In the genomic region with DNA sequence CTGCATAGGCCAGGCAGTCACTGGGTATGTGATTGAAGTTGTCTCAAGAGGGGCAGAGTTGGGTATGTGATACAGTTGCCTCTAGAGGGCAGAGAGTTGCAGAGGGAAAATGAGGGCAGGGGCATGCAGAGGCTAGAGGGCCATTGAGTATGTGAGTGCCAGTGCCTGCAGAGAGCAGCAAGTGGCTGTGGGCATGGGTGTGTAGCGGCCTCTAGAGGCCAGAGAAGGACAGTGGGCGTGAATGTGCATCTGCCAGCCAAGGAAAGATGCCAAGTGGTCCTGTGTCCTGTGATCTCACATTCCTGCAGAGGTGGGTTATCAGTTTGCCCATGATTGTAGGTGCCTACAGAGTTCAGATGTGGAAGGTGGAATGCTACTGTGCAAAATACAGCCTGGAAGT, we compare ENCODE assay signal across 11 mouse cellular contexts. TPM values are rescaled to one million over a fixed set of nuclear protein-coding genes. Genes with fewer than 3 reads are reported as not detected.
DNase-seq lines count a peak whose midpoint lies in the region; ATAC-seq and TF ChIP-seq lines count a peak whose summit lies in the region.
"Had no signal": no experiment of that assay in that cellular context is flagged by ENCODE, and none has a peak within 500 bp of the region (broad histone marks: within the 10 kb centered on the region; RNA-seq: fewer than 3 reads in every experiment).

No protein-coding gene starts in this region.

- DNase-seq in kidney, postnatal 0 days (ENCODE audit: low spot score) = peak; percentile 0
- DNase-seq in testis, postnatal 14 days (ENCODE audit: low spot score) = no peak
- no peak for DNase-seq in adrenal gland, adult 18-20 months (ENCODE audit: low spot score in 2 of 2)
- no peak for DNase-seq in adrenal gland, postnatal 10 days
- DNase-seq: gastrocnemius, postnatal 14 days had no signal

- 29% methylated on average over 2 of the region's 2 CpGs for WGBS in kidney, postnatal 0 days
- 25% methylated on average over 2 of the region's 2 CpGs for WGBS in kidney, embryonic 14.5 days

- no peaks in the 10 kb centered on the region for H3K9me3 ChIP-seq in kidney, postnatal 0 days (replicated peaks; ENCODE audit: low read length)
- H3K9me3 ChIP-seq in kidney, embryonic 14.5 days (ENCODE audit: control insufficient read depth, low read length) = no peaks in the 10 kb centered on the region
- H3K9me3 ChIP-seq: lung, embryonic 15.5 days; neural tube, embryonic 13.5 days had no signal

- ATAC-seq in kidney, postnatal 0 days (replicated peaks; ENCODE audit: low FRiP score, low read depth) = peak; percentile 26; the same call in 1 of the 2 replicates
- ATAC-seq in kidney, embryonic 14.5 days (ENCODE audit: low FRiP score, low TSS enrichment) = no peak
- peak; percentile 56; the same call in 1 of the 2 replicates for ATAC-seq in granulocyte monocyte progenitor cell, adult 5-6 weeks (replicated peaks; ENCODE audit: poor library complexity, severe bottlenecking)

- peak; percentile 57 for TF ChIP-seq CTCF in kidney, postnatal 0 days (IDR thresholded peaks at IDR 0.05; ENCODE audit: low read depth)
- peak; percentile 20; the same call in 1 of the 2 replicates for TF ChIP-seq CTCF in testis, adult 2 months (IDR thresholded peaks at IDR 0.05; ENCODE audit: control insufficient read depth, insufficient read depth, insufficient replicate concordance, low read depth, low read length)

- H3K27me3 ChIP-seq in kidney, postnatal 0 days (ENCODE audit: insufficient read depth, low read length) = no peaks in the 10 kb centered on the region
- H3K27me3 ChIP-seq in kidney, embryonic 14.5 days (ENCODE audit: control insufficient read depth, insufficient read depth, low read length) = no peaks in the 10 kb centered on the region
- H3K27me3 ChIP-seq in testis, adult 2 months (ENCODE audit: control insufficient read depth, insufficient read depth, low read length) = no peaks in the 10 kb centered on the region
- H3K27me3 ChIP-seq: lung, embryonic 15.5 days; neural tube, embryonic 13.5 days had no signal

- H3K9ac ChIP-seq in kidney, postnatal 0 days (ENCODE audit: low read depth, low read length) = no peak overlapping the region
- no peak overlapping the region for H3K9ac ChIP-seq in kidney, embryonic 14.5 days (ENCODE audit: low read depth, low read length)
- H3K9ac ChIP-seq: lung, embryonic 15.5 days; neural tube, embryonic 13.5 days had no signal

- TF ChIP-seq POLR2A in testis, adult 2 months (IDR thresholded peaks at IDR 0.05; ENCODE audit: control insufficient read depth, low read depth, low read length) = no peak

- no peak overlapping the region for H3K4me3 ChIP-seq in kidney, postnatal 0 days (replicated peaks; ENCODE audit: low read depth, low read length)
- no peak overlapping the region for H3K4me3 ChIP-seq in kidney, embryonic 14.5 days (ENCODE audit: low read length)
- H3K4me3 ChIP-seq in testis, adult 2 months (ENCODE audit: control insufficient read depth, low read depth, low read length) = no peak overlapping the region
- H3K4me3 ChIP-seq: lung, embryonic 15.5 days; neural tube, embryonic 13.5 days had no signal

- H3K27ac ChIP-seq in kidney, postnatal 0 days = no peak overlapping the region
- H3K27ac ChIP-seq in kidney, embryonic 14.5 days (ENCODE audit: low read depth, low read length) = no peak overlapping the region
- H3K27ac ChIP-seq in testis, adult 2 months (ENCODE audit: control insufficient read depth, insufficient read depth, low read depth, low read length) = no peak overlapping the region
- H3K27ac ChIP-seq: lung, embryonic 15.5 days; neural tube, embryonic 13.5 days had no signal

- H3K4me2 ChIP-seq in kidney, postnatal 0 days (ENCODE audit: low read length) = no peak overlapping the region
- no peak overlapping the region for H3K4me2 ChIP-seq in kidney, embryonic 14.5 days (replicated peaks; ENCODE audit: low read depth, low read length)
- H3K4me2 ChIP-seq: lung, embryonic 15.5 days; neural tube, embryonic 13.5 days had no signal

- H3K36me3 ChIP-seq in kidney, postnatal 0 days (ENCODE audit: insufficient read depth, low read length) = no peaks in the 10 kb centered on the region
- H3K36me3 ChIP-seq in kidney, embryonic 14.5 days (ENCODE audit: control insufficient read depth, insufficient read depth, low read length) = no peaks in the 10 kb centered on the region
- no peaks in the 10 kb centered on the region for H3K36me3 ChIP-seq in testis, adult 2 months (ENCODE audit: control insufficient read depth, insufficient read depth, low read length)
- H3K36me3 ChIP-seq: lung, embryonic 15.5 days; neural tube, embryonic 13.5 days had no signal

- no peaks in the 10 kb centered on the region for H3K4me1 ChIP-seq in kidney, postnatal 0 days (replicated peaks; ENCODE audit: insufficient read depth, low read length)
- H3K4me1 ChIP-seq in kidney, embryonic 14.5 days (ENCODE audit: control insufficient read depth, insufficient read depth, low read length) = no peaks in the 10 kb centered on the region
- no peaks in the 10 kb centered on the region for H3K4me1 ChIP-seq in testis, adult 2 months (ENCODE audit: control insufficient read depth, insufficient read depth, low read length)
- H3K4me1 ChIP-seq: lung, embryonic 15.5 days; neural tube, embryonic 13.5 days had no signal

RNA-seq across cellular contexts. Expression of gene Samt1, which starts 38.0 kb away (rescaled TPM):
- not detected in 2 replicates for polyA plus RNA-seq in kidney, postnatal 0 days (2015; fragmentation: Nextera tagmentation; extraction: Ambion mirVana)
- not detected in 2 replicates for polyA plus RNA-seq in kidney, embryonic 14.5 days (2014; fragmentation: Nextera tagmentation; extraction: Ambion mirVana)
- 12.2 and 17.3 TPM in 2 replicates for polyA plus RNA-seq in testis, adult 2 months (2012; rRNA removed)
- not detected in 2 replicates for total RNA-seq in granulocyte monocyte progenitor cell, adult 5-6 weeks (2014; fragmentation: Nextera tagmentation)
- total RNA-seq in granulocyte monocyte progenitor cell, adult 5-6 weeks (2017) = not detected in 2 replicates
- not detected for total RNA-seq in adrenal gland, adult 18-20 months (2021)
- not detected for total RNA-seq in adrenal gland, postnatal 10 days (2021)
- total RNA-seq: gastrocnemius, postnatal 14 days had no signal
- polyA plus RNA-seq: lung, embryonic 15.5 days; neural tube, embryonic 13.5 days; stomach, embryonic 14.5 days had no signal

RNA-seq across cellular contexts. Expression of gene 4921511M17Rik, which starts 59.2 kb away (rescaled TPM):
- not detected in 2 replicates for polyA plus RNA-seq in kidney, postnatal 0 days (2015; fragmentation: Nextera tagmentation; extraction: Ambion mirVana)
- not detected in 2 replicates for polyA plus RNA-seq in kidney, embryonic 14.5 days (2014; fragmentation: Nextera tagmentation; extraction: Ambion mirVana)
- polyA plus RNA-seq in testis, adult 2 months (2012; rRNA removed) = 12.2 and 17.3 TPM in 2 replicates
- not detected in 2 replicates for total RNA-seq in granulocyte monocyte progenitor cell, adult 5-6 weeks (2014; fragmentation: Nextera tagmentation)
- total RNA-seq in granulocyte monocyte progenitor cell, adult 5-6 weeks (2017) = not detected in 2 replicates
- total RNA-seq in adrenal gland, adult 18-20 months (2021) = not detected
- not detected for total RNA-seq in adrenal gland, postnatal 10 days (2021)
- total RNA-seq: gastrocnemius, postnatal 14 days had no signal
- polyA plus RNA-seq: lung, embryonic 15.5 days; neural tube, embryonic 13.5 days; stomach, embryonic 14.5 days had no signal
